Mouse (Mus musculus) cerebellum, adult 2 months (tissue): ENCODE results near the gene Bloc1s3. TPM values are rescaled to one million over a fixed set of nuclear protein-coding genes. Genes with fewer than 3 reads are reported as not detected.
A peak's percentile ranks its signal among the peaks of the same experiment; 100 is the strongest.
"Not testable (repeated sequence)": the region's sequence is repeated elsewhere in the genome, so short reads cannot be mapped to it uniquely, and the experiment has no call there.

ENCODE experiments used
- DNase-seq, 2 experiments: peaks; one replicate each; pipeline ENCODE4 v3.0.0; 2021
- H3K27ac ChIP-seq: fragments of 200-500 bp; 2 replicates; pipeline ENCODE4 v1.5.1; 2012; ENCODE audit warnings: low read length, control low read depth, inconsistent platforms; ENCODE audit not compliant: insufficient read depth
- H3K27me3 ChIP-seq: fragments of 200-500 bp; 2 replicates; pipeline ENCODE4 v1.6.1; 2012; ENCODE audit warnings: inconsistent platforms, mild to moderate bottlenecking, low read length, moderate library complexity; ENCODE audit not compliant: control insufficient read depth, insufficient read depth
- H3K4me1 ChIP-seq: fragments of 200-500 bp; 2 replicates; pipeline ENCODE4 v1.6.1; 2011; ENCODE audit warnings: low read length; ENCODE audit not compliant: control insufficient read depth, insufficient read depth
- H3K4me3 ChIP-seq: fragments of 200-500 bp; replicated peaks from 2 replicates; pipeline ENCODE3; 2011; ENCODE audit warnings: mild to moderate bottlenecking, low read depth, low read length, control low read depth; ENCODE audit not compliant: insufficient read depth
- CTCF ChIP-seq: fragments of 200-500 bp; IDR thresholded peaks from 2 replicates; pipeline ENCODE4 v1.5.1; 2011; ENCODE audit warnings: low read depth, mild to moderate bottlenecking, control low read depth, low read length, moderate library complexity, borderline replicate concordance; ENCODE audit not compliant: insufficient read depth
- POLR2A ChIP-seq: fragments of 200-500 bp; IDR thresholded peaks from 2 replicates; pipeline ENCODE4 v1.6.1; 2011; ENCODE audit warnings: low read length, control low read depth, borderline replicate concordance; ENCODE audit not compliant: insufficient read depth
- WGBS: fragments of 180-500 bp; shearing (Covaris S2); methylation state at CpG from one replicate; pipeline ENCODE4 v1.1.7; 2018; 5-methylcytosine and 5-hydroxymethylcytosine counted together
- polyA plus RNA-seq: library from polyadenylated mRNA; depleted of rRNA; stranded (reverse); fragments of >200 nt; gene quantifications from 2 replicates; pipeline ENCODE4 v1.2.3, GENCODE M21; 2012

Bloc1s3 gene
- polyA plus RNA-seq, 1 experiment: 9.2 TPM

DNA sequence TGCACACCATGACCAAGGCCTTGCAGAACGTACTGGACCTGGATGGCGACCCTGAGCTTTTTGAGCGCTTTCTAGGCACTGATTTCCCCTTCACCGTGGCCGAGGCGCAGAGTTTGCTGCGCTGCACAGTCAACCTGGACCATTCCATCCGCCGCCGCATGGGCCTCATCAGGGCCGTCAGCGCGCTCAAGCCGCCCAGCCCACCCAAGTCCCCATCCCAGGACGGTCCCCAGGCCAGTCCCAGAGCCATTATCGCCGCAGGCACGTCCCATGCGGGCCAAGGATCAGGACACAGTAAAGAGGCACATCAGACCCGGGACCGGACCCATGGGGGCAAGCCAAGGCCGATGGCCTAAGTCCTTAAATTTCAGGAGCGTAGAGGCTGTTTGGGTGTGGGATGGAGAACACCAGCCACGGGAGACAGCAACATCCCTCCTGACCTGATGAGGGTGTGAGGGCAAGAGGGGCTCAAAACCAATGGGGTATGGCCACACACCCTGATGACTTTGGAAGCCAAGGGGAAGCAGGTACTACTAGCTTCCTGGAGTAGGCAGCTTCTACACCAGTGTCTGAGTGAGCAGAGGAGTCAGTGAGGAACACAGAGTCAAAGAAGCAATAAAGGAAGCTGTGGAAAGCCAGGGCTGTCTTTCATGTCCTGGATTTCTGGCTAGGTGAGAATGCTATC, 16.4 kb upstream of the Bloc1s3 start:
- 15% methylated on average over 24 of the region's 24 CpGs for WGBS
- TF ChIP-seq CTCF (no peak), POLR2A (no peak)
- no peak for DNase-seq
- Histone ChIP-seq H3K27ac (no peak overlapping the region), H3K27me3 (peaks cover 3% of the 10 kb centered on the region; the same call in 1 of the 2 replicates), H3K4me3 (no peak overlapping the region), H3K4me1 (peaks cover 15% of the 10 kb centered on the region)

GRCm38 (mm10) chr7:19523757-19524419, 15.7 kb upstream of the Bloc1s3 start:
- H3K4me1 ChIP-seq: peaks cover 15% of the 10 kb centered on the region
- H3K27ac ChIP-seq: no peak overlapping the region
- no peak overlapping the region for H3K4me3 ChIP-seq
- under 1% methylated on average over 64 of the region's 64 CpGs for WGBS
- peak; percentile 16; the same call in 1 of the 2 replicates for TF ChIP-seq CTCF
- TF ChIP-seq POLR2A: no peak
- DNase-seq: peak in 1 of 2 experiments; percentile 44
- peaks cover 3% of the 10 kb centered on the region; the same call in 1 of the 2 replicates for H3K27me3 ChIP-seq

GRCm38 (mm10) chr7:19523017-19523756, 15.0 kb upstream of the Bloc1s3 start:
- TF ChIP-seq POLR2A: no peak
- TF ChIP-seq CTCF: no peak
- Histone ChIP-seq H3K27me3 (peaks cover 3% of the 10 kb centered on the region; the same call in 1 of the 2 replicates), H3K4me1 (peaks cover 15% of the 10 kb centered on the region), H3K4me3 (no peak overlapping the region), H3K27ac (no peak overlapping the region)
- WGBS: 3% methylated on average over 72 of the region's 72 CpGs
- DNase-seq: no peak

DNA sequence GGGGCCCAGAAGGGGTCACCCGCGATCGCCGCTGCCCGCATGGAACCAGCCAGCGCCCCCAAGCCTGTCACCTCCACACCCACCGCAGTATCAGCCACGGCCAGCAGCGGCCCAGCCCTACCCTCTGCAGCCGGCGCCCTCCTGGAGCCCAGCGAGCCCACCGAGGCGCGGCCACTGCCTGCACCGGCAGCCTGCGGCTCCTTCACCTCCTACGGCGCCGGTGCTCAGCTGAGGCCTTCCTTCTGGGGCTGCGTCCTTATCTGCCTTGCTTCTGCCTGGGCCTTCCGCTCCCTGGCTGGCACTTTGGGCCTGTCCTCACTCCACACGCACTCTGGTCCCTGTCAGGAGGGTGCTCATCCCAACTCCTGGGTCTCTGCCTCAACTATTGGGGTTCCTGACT, 11.9 kb upstream of the Bloc1s3 start:
- Histone ChIP-seq H3K4me1 (peaks cover 21% of the 10 kb centered on the region), H3K27ac (no peak overlapping the region), H3K27me3 (peaks cover 3% of the 10 kb centered on the region; the same call in 1 of the 2 replicates), H3K4me3 (no peak overlapping the region)
- DNase-seq: no peak
- TF ChIP-seq CTCF (no peak), POLR2A (no peak)
- 16% methylated on average over 23 of the region's 23 CpGs for WGBS

- DNase-seq: peak; percentile 60 to 62
- Histone ChIP-seq H3K4me1 (peaks cover 6% of the 10 kb centered on the region), H3K27ac (no peak within 1 kb of the TSS), H3K4me3 (peak within 1 kb of the TSS; percentile 33), H3K27me3 (no peaks in the 10 kb centered on the region)
- under 1% methylated on average over 23 of the region's 29 CpGs for WGBS
- peak; percentile 63 for TF ChIP-seq CTCF
- TF ChIP-seq POLR2A: no peak
Measured at GRCm38 (mm10) chr7:19517652-19518365, 9.6 kb upstream of the Bloc1s3 start, which contains the start of gene Nkpd1. TSS of gene Nkpd1 (plus strand) at chr7:19517838.

- WGBS: 81% methylated on average over 6 of the region's 6 CpGs
- H3K4me3 ChIP-seq: no peak overlapping the region
- no peak overlapping the region for H3K27ac ChIP-seq
- TF ChIP-seq POLR2A (no peak), CTCF (no peak)
- peaks cover 8% of the 10 kb centered on the region for H3K4me1 ChIP-seq
- DNase-seq: no peak
- H3K27me3 ChIP-seq: no peaks in the 10 kb centered on the region
Measured at GRCm38 (mm10) chr7:19512353-19512752, 4.2 kb upstream of the Bloc1s3 start.

- DNase-seq, H3K27ac ChIP-seq, H3K4me1 ChIP-seq, H3K4me3 ChIP-seq, H3K27me3 ChIP-seq: not testable (repeated sequence)
- WGBS: 83% methylated on average over 6 of the region's 7 CpGs
Measured at GRCm38 (mm10) chr7:19511934-19512333, 3.8 kb upstream of the Bloc1s3 start.
